Mouse (Mus musculus): Measurements from ENCODE around the gene Nup93. TPM values are rescaled to one million over a fixed set of nuclear protein-coding genes. Genes with fewer than 3 reads are reported as not detected.
A peak's percentile ranks its signal among the peaks of the same experiment; 100 is the strongest.

The Nup93 gene
- polyA plus RNA-seq, 1 experiment: 3.3 TPM

DNA sequence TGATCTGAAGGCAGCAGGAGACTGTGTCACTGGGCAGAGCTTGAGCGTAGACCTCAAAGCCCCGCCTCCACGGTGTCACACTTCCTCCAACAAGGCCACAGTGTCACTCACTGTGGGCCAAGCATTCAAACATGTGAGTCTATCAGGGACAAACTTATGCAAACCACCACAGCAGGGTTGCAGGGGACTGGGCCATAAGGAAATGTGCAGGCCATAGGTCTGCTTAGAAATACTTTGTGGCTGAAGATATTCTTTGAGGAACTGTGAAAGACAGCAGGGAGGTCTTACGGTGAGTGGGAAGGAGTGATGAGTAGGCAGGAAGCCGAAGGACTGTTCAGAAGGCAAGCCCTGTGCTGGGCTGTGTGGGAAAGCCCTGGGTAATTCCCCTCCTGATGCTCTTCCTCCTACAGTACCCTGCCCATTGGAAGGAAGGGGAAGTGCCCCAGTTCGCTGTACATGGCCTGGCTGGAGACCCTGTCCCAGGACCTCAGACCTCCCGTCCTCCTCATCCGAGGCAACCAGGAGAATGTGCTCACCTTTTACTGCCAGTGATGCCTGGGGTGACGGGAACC, 151.1 kb downstream of the Nup93 start:
- TF ChIP-seq FLI1 (IDR thresholded peaks at IDR 0.05; ENCODE audit: low read length) (no peak), GATA1 (IDR thresholded peaks at IDR 0.05; ENCODE audit: borderline replicate concordance, low read length) (peak; percentile 32; the same call in 1 of the 3 replicates)
- Histone ChIP-seq H3K4me1 (peaks cover 91% of the 10 kb centered on the region), H3K4me3 (replicated peaks) (peak overlapping the region; percentile 82), H3K9me3 (no peaks in the 10 kb centered on the region), H3K27me3 (replicated peaks) (no peaks in the 10 kb centered on the region), H3K36me3 (replicated peaks; ENCODE audit: low read length) (peaks cover 5% of the 10 kb centered on the region)

Other genes with a start within 250 kb of the Nup93 start
- 37.6 and 51.7 TPM in 2 replicates for gene Amfr, start 201.7 kb upstream of the Nup93 start, polyA plus RNA-seq (2012; ENCODE audit: insufficient read depth, low replicate concordance)
- gene Nudt21, start 177.5 kb upstream of the Nup93 start, polyA plus RNA-seq (2012; ENCODE audit: insufficient read depth, low replicate concordance): 185 and 240 TPM in 2 replicates
- gene Ogfod1, start 177.4 kb upstream of the Nup93 start, polyA plus RNA-seq (2012; ENCODE audit: insufficient read depth, low replicate concordance): 2.8 TPM in 1 of 2 replicates, not detected in the other
- gene Bbs2, start 115.6 kb upstream of the Nup93 start, polyA plus RNA-seq (2012; ENCODE audit: insufficient read depth, low replicate concordance): 0.30 and 0.71 TPM in 2 replicates
- gene Mt4, start 77.4 kb upstream of the Nup93 start, polyA plus RNA-seq (2012; ENCODE audit: insufficient read depth, low replicate concordance): not detected in 2 replicates
- gene Mt3, start 62.0 kb upstream of the Nup93 start, polyA plus RNA-seq (2012; ENCODE audit: insufficient read depth, low replicate concordance): not detected in 2 replicates
- gene Mt2, start 41.9 kb upstream of the Nup93 start, polyA plus RNA-seq (2012; ENCODE audit: insufficient read depth, low replicate concordance): 368 and 523 TPM in 2 replicates
- gene Mt1, start 35.5 kb upstream of the Nup93 start, polyA plus RNA-seq (2012; ENCODE audit: insufficient read depth, low replicate concordance): 627 and 878 TPM in 2 replicates
- gene Slc12a3, start 114.6 kb downstream of the Nup93 start, polyA plus RNA-seq (2012; ENCODE audit: insufficient read depth, low replicate concordance): not detected in 2 replicates
- gene Herpud1, start 171.9 kb downstream of the Nup93 start, polyA plus RNA-seq (2012; ENCODE audit: insufficient read depth, low replicate concordance): 188 and 443 TPM in 2 replicates
- gene Nlrc5, start 219.8 kb downstream of the Nup93 start, polyA plus RNA-seq (2012; ENCODE audit: insufficient read depth, low replicate concordance): 0.21 and 3.4 TPM in 2 replicates

Measured in megakaryocyte, embryonic 14.5 days (primary cell).